Mouse (Mus musculus) CH12.LX (cell line): ENCODE results near the gene Epha2.

ENCODE experiments used
- MAZ ChIP-seq: IDR thresholded peaks from 2 replicates; pipeline ENCODE4 v1.6.1; 2012; ENCODE audit warnings: low read depth, mild to moderate bottlenecking, inconsistent platforms, low read length, improper control_type of control experiment, moderate library complexity
- MXI1 ChIP-seq: IDR thresholded peaks from 2 replicates; pipeline ENCODE4 v1.6.1; 2011; ENCODE audit warnings: mild to moderate bottlenecking, low read depth, low read length, improper control_type of control experiment

- no peak for TF ChIP-seq MAZ
- TF ChIP-seq MXI1 = no peak
Measured at GRCm38 (mm10) chr4:141365876-141366275, 64.8 kb downstream of the Epha2 start.
